Mouse (Mus musculus) bone marrow macrophage, adult 2 months (primary cell): ENCODE data around the gene Ms4a6d. TPM values are rescaled to one million over a fixed set of nuclear protein-coding genes. Genes with fewer than 3 reads are reported as not detected.

Experiments used
- H3K27ac ChIP-seq: 2 replicates; pipeline ENCODE4 v1.5.1; 2012; ENCODE audit warnings: low read depth, low read length; ENCODE audit not compliant: insufficient read depth
- H3K4me1 ChIP-seq: 2 replicates; pipeline ENCODE4 v1.6.1; 2012; ENCODE audit warnings: low read length; ENCODE audit not compliant: control insufficient read depth, insufficient read depth
- H3K4me3 ChIP-seq: 2 replicates; pipeline ENCODE4 v1.5.1; 2012; ENCODE audit warnings: mild to moderate bottlenecking, low read length, moderate library complexity; ENCODE audit not compliant: insufficient read depth
- CTCF ChIP-seq: IDR thresholded peaks from 2 replicates; pipeline ENCODE4 v1.5.1; 2012; ENCODE audit warnings: low read depth, mild to moderate bottlenecking, low read length, moderate library complexity
- POLR2A ChIP-seq: IDR thresholded peaks from 2 replicates; pipeline ENCODE4 v1.6.1; 2012; ENCODE audit warnings: mild to moderate bottlenecking, low read depth, low read length, borderline replicate concordance
- polyA plus RNA-seq: library from polyadenylated mRNA; stranded (reverse); fragments of >200 nt; gene quantifications from 2 replicates; pipeline ENCODE4 v1.2.4, GENCODE M21; 2012; ENCODE audit not compliant: missing spikeins, insufficient read depth, insufficient read length

Ms4a6d gene
- 323 and 344 TPM in 2 replicates for polyA plus RNA-seq

DNA sequence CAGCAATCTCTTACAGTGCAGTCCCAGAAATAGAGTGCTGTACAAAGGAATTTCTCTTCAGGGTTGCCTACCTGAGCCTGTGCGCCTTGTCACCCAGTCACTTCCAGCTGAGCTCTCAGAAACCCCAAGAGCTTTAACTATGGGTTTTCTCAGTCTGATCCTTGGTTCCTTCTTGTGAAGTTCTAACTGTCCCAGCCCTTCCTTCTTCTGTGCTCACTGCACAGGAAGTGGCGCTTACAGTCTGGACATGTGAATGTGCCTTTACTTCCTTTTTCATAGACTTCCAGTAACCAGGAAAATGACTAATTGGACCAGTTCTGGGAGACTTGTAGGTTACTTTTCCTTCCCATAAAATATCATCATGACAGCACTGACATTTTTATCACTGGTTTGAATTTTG is at the start of gene Ms4a6d:
Gene Ms4a6d (minus strand): TSS at position 247 of the 400 bp plus-strand sequence.
- Histone ChIP-seq H3K27ac (peak within 1 kb of the TSS; percentile 89), H3K4me1 (peaks cover 23% of the 10 kb centered on the region), H3K4me3 (peak within 1 kb of the TSS; percentile 80)
- TF ChIP-seq CTCF (no peak), POLR2A (no peak)

DNA sequence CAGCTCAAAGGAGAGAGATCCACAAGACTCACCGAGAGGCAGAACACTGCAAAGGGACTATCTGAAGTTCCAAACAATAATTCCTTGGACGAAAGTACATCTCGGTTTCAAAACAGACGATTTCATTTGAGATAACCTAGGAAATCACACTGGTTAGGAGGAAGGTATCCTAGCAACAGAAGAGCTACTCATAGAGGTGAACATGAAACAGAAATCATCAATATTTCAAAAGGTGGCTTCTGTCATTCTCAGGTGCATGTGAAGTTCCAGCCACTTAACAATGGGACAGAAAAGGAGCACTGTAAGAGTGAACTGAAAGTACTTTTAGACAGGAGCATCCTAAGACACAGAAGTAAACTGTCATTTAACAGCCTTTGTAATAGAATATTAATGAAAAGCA is 44.9 kb upstream of the Ms4a6d start:
- H3K4me1 ChIP-seq: peaks cover 2% of the 10 kb centered on the region
- H3K27ac ChIP-seq: no peak overlapping the region
- no peak overlapping the region for H3K4me3 ChIP-seq
- TF ChIP-seq POLR2A (no peak), CTCF (no peak)

DNA sequence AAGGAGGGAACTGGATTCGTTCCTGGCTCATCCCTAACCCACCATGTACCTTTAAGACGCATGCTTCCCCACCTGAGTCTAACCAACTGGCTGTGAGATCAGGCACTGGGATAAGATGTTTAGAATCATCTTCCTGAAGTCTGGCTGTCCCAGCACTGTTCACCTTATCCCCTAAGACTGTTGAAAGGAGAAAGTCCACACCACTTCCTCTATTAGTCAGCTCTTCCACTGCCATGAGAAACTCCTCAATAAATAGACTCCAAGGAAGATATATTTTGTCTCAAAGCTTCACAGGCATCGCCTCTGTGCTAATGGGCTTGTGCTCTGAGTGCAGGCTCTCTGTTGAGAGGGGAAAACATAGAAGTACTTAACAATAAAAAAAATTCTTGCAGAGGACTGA is 41.5 kb upstream of the Ms4a6d start:
- H3K4me1 ChIP-seq: peaks cover 2% of the 10 kb centered on the region
- TF ChIP-seq POLR2A (no peak), CTCF (no peak)

DNA sequence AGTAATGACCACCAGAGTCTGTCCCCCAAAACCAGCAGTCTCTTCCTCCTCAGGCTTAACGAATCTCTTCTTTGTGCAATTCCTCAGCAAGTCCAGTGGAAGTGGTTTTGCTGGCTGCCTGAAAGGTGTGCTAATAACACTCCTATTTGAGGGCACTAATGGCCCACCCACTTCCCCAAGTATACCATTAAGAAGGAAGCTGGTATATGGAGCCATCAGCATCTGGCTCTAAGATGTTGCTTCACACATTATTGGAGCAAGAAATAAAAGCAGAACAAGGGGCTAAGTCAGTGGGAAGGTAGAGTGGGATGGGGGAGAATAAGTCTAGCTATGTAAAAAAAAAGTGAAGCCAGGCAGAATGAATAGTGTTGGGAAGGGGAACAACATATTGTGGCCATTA is 36.1 kb upstream of the Ms4a6d start, which contains the start of gene Ms4a3:
Gene Ms4a3 (minus strand): TSS at position 120 of the 400 bp plus-strand sequence.
- no peak within 1 kb of the TSS for H3K27ac ChIP-seq
- no peak within 1 kb of the TSS for H3K4me3 ChIP-seq
- H3K4me1 ChIP-seq: no peaks in the 10 kb centered on the region
- TF ChIP-seq POLR2A: no peak
- TF ChIP-seq CTCF: no peak

More for the DNA sequence above, 41.5 kb upstream of the Ms4a6d start:
- Histone ChIP-seq H3K27ac (no peak overlapping the region), H3K4me3 (no peak overlapping the region)

DNA sequence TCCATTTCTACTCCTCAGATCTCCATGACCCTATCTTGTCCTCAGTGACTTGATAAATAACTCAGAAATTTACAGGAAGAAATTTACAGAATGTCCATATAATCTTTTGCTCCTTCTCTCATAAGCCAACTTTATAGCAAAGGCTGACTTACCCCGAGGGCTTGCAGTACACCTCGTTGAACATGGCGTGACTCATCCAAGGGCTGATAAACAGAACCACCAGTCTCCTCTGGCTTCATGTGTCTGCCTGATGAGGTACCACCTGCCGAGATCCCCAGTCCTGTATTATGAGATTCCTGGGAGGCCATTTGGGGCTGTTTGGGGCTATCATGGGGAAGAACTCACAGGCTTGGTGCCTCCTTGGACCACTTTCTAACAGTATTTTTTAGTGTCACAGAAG is 34.4 kb upstream of the Ms4a6d start:
- TF ChIP-seq POLR2A: no peak
- TF ChIP-seq CTCF: no peak
- Histone ChIP-seq H3K4me3 (no peak overlapping the region), H3K27ac (no peak overlapping the region), H3K4me1 (no peaks in the 10 kb centered on the region)

DNA sequence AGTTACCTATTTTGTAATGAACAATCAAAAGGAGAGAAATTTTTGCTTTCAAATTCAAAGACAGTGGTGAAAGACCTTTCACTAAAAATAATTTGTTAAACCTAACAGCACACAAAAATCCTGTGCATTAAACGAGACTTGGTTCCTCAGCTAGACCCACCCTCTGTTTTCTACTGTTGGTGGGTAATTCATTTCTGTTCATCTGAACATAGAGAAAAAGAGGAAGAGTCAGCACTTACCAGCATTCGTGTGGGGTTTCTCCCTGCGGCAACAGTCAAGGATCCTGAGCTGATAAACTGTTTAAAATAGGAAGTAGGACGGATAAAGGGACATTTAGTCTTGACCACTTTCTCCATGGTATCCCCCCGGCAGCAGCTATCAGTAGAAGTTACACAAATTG is 30.9 kb upstream of the Ms4a6d start:
- H3K4me1 ChIP-seq: no peaks in the 10 kb centered on the region
- no peak for TF ChIP-seq POLR2A
- TF ChIP-seq CTCF: no peak
- no peak overlapping the region for H3K4me3 ChIP-seq
- no peak overlapping the region for H3K27ac ChIP-seq

DNA sequence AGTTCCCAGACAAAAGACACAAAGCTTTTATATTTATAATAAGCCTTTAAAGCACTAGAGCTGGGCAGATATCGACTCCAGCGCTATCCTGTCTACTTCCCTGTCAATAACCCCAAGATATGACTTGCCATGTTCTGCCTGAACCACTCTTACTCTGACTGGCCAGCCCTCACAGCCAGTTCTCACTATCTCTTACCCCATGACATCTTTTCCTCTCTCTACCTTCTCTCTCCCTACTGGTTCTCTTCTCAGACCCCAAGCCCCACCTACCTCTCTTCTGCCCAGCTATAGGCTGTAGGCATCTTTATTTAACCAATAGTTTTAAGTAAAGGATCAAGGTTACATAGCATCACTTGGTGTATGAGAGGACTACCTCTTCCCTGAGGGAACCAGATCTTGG is 29.7 kb upstream of the Ms4a6d start:
- Histone ChIP-seq H3K27ac (no peak overlapping the region), H3K4me3 (no peak overlapping the region), H3K4me1 (no peaks in the 10 kb centered on the region)
- TF ChIP-seq POLR2A: no peak
- no peak for TF ChIP-seq CTCF

DNA sequence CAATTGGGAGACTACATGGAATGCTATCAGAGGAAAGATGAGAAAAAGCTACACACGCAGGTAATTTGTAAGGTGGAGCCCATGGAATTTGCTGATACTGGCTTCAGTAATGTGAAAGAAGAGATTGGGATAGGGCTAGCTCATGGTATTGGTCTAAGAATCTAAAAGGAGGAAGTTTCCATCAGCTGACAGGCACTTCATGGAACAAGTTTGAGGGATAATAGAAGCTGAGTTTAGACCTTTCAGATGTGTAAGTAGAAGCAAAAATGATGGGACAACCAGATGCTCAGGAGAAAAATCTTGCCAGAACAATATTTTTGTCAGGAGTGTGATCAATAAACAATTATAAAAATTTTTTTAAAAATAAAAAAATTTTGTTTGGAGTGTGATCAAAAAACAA is 29.1 kb upstream of the Ms4a6d start:
- TF ChIP-seq POLR2A: no peak
- TF ChIP-seq CTCF: no peak
- Histone ChIP-seq H3K27ac (no peak overlapping the region), H3K4me1 (no peaks in the 10 kb centered on the region), H3K4me3 (no peak overlapping the region)

DNA sequence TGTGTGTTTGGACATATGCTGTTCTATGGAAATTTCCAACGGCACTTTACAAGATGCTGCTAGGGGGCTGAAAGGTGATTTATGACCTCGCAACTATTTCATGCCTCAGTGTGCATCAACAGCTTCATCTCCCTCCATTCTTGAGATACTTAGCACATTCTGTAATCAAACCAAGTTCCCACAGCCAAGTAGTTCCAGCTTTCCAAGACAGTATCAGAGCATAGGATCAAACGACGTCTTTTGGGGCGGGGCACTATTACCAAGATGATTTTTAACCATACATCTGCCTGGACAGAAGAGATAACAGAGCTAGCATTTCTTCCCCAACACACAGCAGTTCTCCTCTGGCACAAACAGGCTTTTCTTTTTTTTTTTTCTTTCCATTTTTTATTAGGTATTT is 20.6 kb upstream of the Ms4a6d start:
- TF ChIP-seq CTCF (no peak), POLR2A (no peak)

DNA sequence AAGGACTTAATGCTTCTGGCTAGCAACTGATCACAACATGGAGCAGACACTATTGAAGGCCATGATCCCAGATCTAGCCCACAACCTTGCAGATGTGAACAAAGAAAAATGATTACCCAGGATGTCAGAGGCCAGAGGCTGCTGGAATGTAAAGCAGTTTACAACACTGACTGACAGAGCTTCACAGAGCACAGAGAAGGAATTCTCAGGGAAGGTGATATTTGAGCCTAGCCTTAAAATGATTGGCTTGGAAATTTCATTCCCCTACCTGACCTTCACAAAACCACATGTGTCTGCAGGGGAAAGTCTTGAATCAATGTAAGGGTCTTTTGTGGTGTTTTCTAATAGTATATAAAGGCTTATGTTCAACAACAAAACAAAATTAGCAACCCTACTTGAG is 20.2 kb upstream of the Ms4a6d start:
- Histone ChIP-seq H3K27ac (no peak overlapping the region), H3K4me1 (no peaks in the 10 kb centered on the region), H3K4me3 (no peak overlapping the region)
- TF ChIP-seq CTCF (no peak), POLR2A (no peak)

More for the DNA sequence above, 20.6 kb upstream of the Ms4a6d start:
- no peak overlapping the region for H3K4me3 ChIP-seq
- no peak overlapping the region for H3K27ac ChIP-seq
- no peaks in the 10 kb centered on the region for H3K4me1 ChIP-seq

DNA sequence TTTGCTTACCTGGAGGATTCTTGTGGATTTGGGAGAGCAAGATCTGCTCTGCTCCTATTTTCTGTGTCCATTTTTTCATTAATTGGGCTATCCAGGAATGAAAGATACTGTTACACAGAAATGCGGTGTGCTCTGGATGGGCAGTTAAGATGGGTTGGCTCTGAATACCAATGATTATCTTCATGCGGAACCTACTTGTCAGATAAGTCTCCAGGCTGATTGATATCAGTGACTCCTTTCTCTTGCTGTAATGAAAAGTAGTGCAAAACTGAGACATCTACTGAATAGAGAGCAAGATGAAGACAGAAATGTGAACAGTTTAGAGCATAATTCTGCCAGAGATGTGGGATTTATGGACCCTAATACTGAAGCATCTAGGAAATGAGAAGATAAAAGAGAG is 18.9 kb upstream of the Ms4a6d start, which contains the start of gene Ms4a2:
Gene Ms4a2 (minus strand): TSS at position 169 of the 400 bp plus-strand sequence.
- TF ChIP-seq POLR2A (no peak), CTCF (no peak)
- Histone ChIP-seq H3K4me1 (no peaks in the 10 kb centered on the region), H3K4me3 (no peak within 1 kb of the TSS), H3K27ac (no peak within 1 kb of the TSS)
